Mouse (Mus musculus) left cerebral cortex, postnatal 10 days (tissue): Measurements from ENCODE around the gene Stac2. TPM values are rescaled to one million over a fixed set of nuclear protein-coding genes. Genes with fewer than 3 reads are reported as not detected.

ENCODE experiments used
- DNase-seq, 2 experiments: peaks; one replicate each; pipeline ENCODE4 v3.0.0; 2021 to 2022; ENCODE audit warnings: low spot score in 2 of 2, mixed read lengths in 1 of 2; ENCODE audit errors: extremely low spot score in 1 of 2
- intact Hi-C: fragments of 180-260 bp; cut with DNase I; formaldehyde crosslinking; loops from one replicate; pipeline ENCODE4 v1.15.1; 2025
- total RNA-seq, 2 experiments: library from RNA; stranded (reverse); gene quantifications; 2 replicates each; pipeline ENCODE4 v1.2.3; 2021

The Stac2 gene
- total RNA-seq, 2 experiments from 2014 or later, result 15.3 to 17.7 TPM

GRCm38 (mm10) chr11:98026570-98027296, 26.5 kb downstream of the Stac2 start, which contains the start of gene Rpl19:
Rpl19 (plus strand) TSS chr11:98026710.
- peak; percentile 92 to 95 for DNase-seq
- intact Hi-C loops, result no loop called here

- intact Hi-C loops, result no loop called here
- DNase-seq, result no peak
These were observed 27.1 kb downstream of the Stac2 start for GRCm38 (mm10) chr11:98026248-98026569.

- DNase-seq, result no peak
- intact Hi-C loops, result no loop called here
These were observed 28.7 kb downstream of the Stac2 start for GRCm38 (mm10) chr11:98024516-98024915.

GRCm38 (mm10) chr11:98022555-98023371, 30.5 kb downstream of the Stac2 start, which contains the start of gene Cacnb1:
Cacnb1 (minus strand) TSS chr11:98023034.
- intact Hi-C loops, result no loop called here
- DNase-seq, result peak in 1 of 2 experiments; percentile 85

- DNase-seq, result no peak
These were observed 31.1 kb downstream of the Stac2 start for GRCm38 (mm10) chr11:98022253-98022554.

GRCm38 (mm10) chr11:98021565-98022252, 31.6 kb downstream of the Stac2 start:
- intact Hi-C loops, result no loop called here
- DNase-seq, result peak in 1 of 2 experiments; percentile 78

More at GRCm38 (mm10) chr11:98022253-98022554, 31.1 kb downstream of the Stac2 start:
- intact Hi-C loops, result no loop called here

- intact Hi-C loops, result no loop called here
- no peak for DNase-seq
These were observed 32.1 kb downstream of the Stac2 start for GRCm38 (mm10) chr11:98021118-98021517.

- intact Hi-C loops, result no loop called here
- DNase-seq, result no peak
These were observed 32.6 kb downstream of the Stac2 start for GRCm38 (mm10) chr11:98020710-98021109.

- DNase-seq, result no peak
- intact Hi-C loops, result no loop called here
These were observed 33.2 kb downstream of the Stac2 start for GRCm38 (mm10) chr11:98019883-98020610.

- intact Hi-C loops, result no loop called here
- peak; percentile 65 to 83 for DNase-seq
These were observed 34.2 kb downstream of the Stac2 start for GRCm38 (mm10) chr11:98018858-98019641.

- DNase-seq, result no peak
- intact Hi-C loops, result no loop called here
These were observed 35.0 kb downstream of the Stac2 start for GRCm38 (mm10) chr11:98018222-98018621.

- intact Hi-C loops, result no loop called here
- no peak for DNase-seq
These were observed 36.4 kb downstream of the Stac2 start for GRCm38 (mm10) chr11:98016824-98017223.

GRCm38 (mm10) chr11:98016177-98016576, 37.1 kb downstream of the Stac2 start:
- no peak for DNase-seq
- intact Hi-C loops, result no loop called here

GRCm38 (mm10) chr11:98012831-98013230, 40.4 kb downstream of the Stac2 start:
- DNase-seq, result no peak
- intact Hi-C loops, result no loop called here

GRCm38 (mm10) chr11:98011716-98012115, 41.5 kb downstream of the Stac2 start:
- intact Hi-C loops, result no loop called here
- no peak for DNase-seq

GRCm38 (mm10) chr11:98008087-98008486, 45.2 kb downstream of the Stac2 start:
- no peak for DNase-seq
- intact Hi-C loops, result no loop called here

- intact Hi-C loops, result no loop called here
- DNase-seq, result no peak
These were observed 47.6 kb downstream of the Stac2 start for GRCm38 (mm10) chr11:98005686-98006085.

GRCm38 (mm10) chr11:98005076-98005475, 48.2 kb downstream of the Stac2 start:
- intact Hi-C loops, result no loop called here
- no peak for DNase-seq
